Comparison of ENCODE assay signal across 12 mouse cellular contexts in genomic region chr9:59518976-59519375, GRCm38 (mm10). TPM values are rescaled to one million over a fixed set of nuclear protein-coding genes. Genes with fewer than 3 reads are reported as not detected.
A peak's percentile ranks its signal among the peaks of the same experiment; 100 is the strongest.
DNase-seq lines count a peak whose midpoint lies in the region; ATAC-seq and TF ChIP-seq lines count a peak whose summit lies in the region.
"Had no signal": no experiment of that assay in that cellular context is flagged by ENCODE, and none has a peak within 500 bp of the region (broad histone marks: within the 10 kb centered on the region; RNA-seq: fewer than 3 reads in every experiment).

No protein-coding gene starts in this region.

- no peak overlapping the region for H3K27ac ChIP-seq in cerebellum, adult 2 months (ENCODE audit: insufficient read depth, low read length)
- no peak overlapping the region for H3K27ac ChIP-seq in hindbrain, postnatal 0 days
- no peak overlapping the region for H3K27ac ChIP-seq in hindbrain, embryonic 10.5 days
- H3K27ac ChIP-seq: hindbrain, embryonic 13.5 days; neural tube, embryonic 12.5 days had no signal

- no peak for TF ChIP-seq POLR2A in cerebellum, adult 2 months (IDR thresholded peaks at IDR 0.05; ENCODE audit: borderline replicate concordance, insufficient read depth, low read length)

- H3K36me3 ChIP-seq in hindbrain, postnatal 0 days (ENCODE audit: insufficient read depth, low read length), result no peaks in the 10 kb centered on the region
- H3K36me3 ChIP-seq in hindbrain, embryonic 10.5 days, result no peaks in the 10 kb centered on the region
- H3K36me3 ChIP-seq: hindbrain, embryonic 13.5 days; neural tube, embryonic 12.5 days had no signal

- WGBS in cerebellum, adult 2 months, result 34% methylated on average over 5 of the region's 5 CpGs
- WGBS in hindbrain, postnatal 0 days, result 62% methylated on average over 5 of the region's 5 CpGs
- WGBS in hindbrain, embryonic 10.5 days, result 90% methylated on average over 5 of the region's 5 CpGs

- no peak for TF ChIP-seq CTCF in cerebellum, adult 2 months (IDR thresholded peaks at IDR 0.05; ENCODE audit: borderline replicate concordance, insufficient read depth, low read depth, low read length)
- no peak for TF ChIP-seq CTCF in hindbrain, postnatal 0 days (IDR thresholded peaks at IDR 0.05; ENCODE audit: low read depth)

- no peak overlapping the region for H3K4me3 ChIP-seq in cerebellum, adult 2 months (replicated peaks; ENCODE audit: insufficient read depth, low read depth, low read length)
- H3K4me3 ChIP-seq in hindbrain, postnatal 0 days (ENCODE audit: low read length), result no peak overlapping the region
- H3K4me3 ChIP-seq in hindbrain, embryonic 10.5 days, result no peak overlapping the region
- H3K4me3 ChIP-seq: erythroblast, embryonic 14.5 days; hindbrain, embryonic 13.5 days; neural tube, embryonic 12.5 days had no signal

- no peaks in the 10 kb centered on the region for H3K27me3 ChIP-seq in cerebellum, adult 2 months (ENCODE audit: control insufficient read depth, insufficient read depth, low read length)
- H3K27me3 ChIP-seq in hindbrain, postnatal 0 days (ENCODE audit: insufficient read depth, low read length), result no peaks in the 10 kb centered on the region
- H3K27me3 ChIP-seq in hindbrain, embryonic 10.5 days (ENCODE audit: insufficient read depth, poor library complexity, severe bottlenecking), result no peaks in the 10 kb centered on the region
- H3K27me3 ChIP-seq: hindbrain, embryonic 13.5 days; neural tube, embryonic 12.5 days had no signal

- no peak overlapping the region for H3K9ac ChIP-seq in hindbrain, postnatal 0 days (replicated peaks; ENCODE audit: low read length)
- H3K9ac ChIP-seq: hindbrain, embryonic 13.5 days; neural tube, embryonic 12.5 days had no signal

- no peaks in the 10 kb centered on the region for H3K9me3 ChIP-seq in hindbrain, postnatal 0 days (ENCODE audit: low read length)
- no peaks in the 10 kb centered on the region for H3K9me3 ChIP-seq in hindbrain, embryonic 10.5 days
- H3K9me3 ChIP-seq: hindbrain, embryonic 13.5 days; neural tube, embryonic 12.5 days had no signal

- ATAC-seq in hindbrain, postnatal 0 days, result no peak

- peak; percentile 44 to 53 for DNase-seq in cerebellum, adult 2 months
- no peak for DNase-seq in cerebellum, adult 11 months
- DNase-seq in hindbrain, postnatal 0 days (ENCODE audit: low spot score), result peak; percentile 31
- no peak for DNase-seq in hindbrain, embryonic 10.5 days (ENCODE audit: low spot score)
- peak; percentile 64 for DNase-seq in testis, postnatal 10 days (ENCODE audit: low spot score)
- DNase-seq in testis, postnatal 14 days (ENCODE audit: low spot score), result no peak
- peak; percentile 70 for DNase-seq in right cerebral cortex, postnatal 4 days
- DNase-seq in spleen, adult 18-20 months, result no peak

- no peaks in the 10 kb centered on the region for H3K4me1 ChIP-seq in cerebellum, adult 2 months (ENCODE audit: control insufficient read depth, insufficient read depth, low read length)
- H3K4me1 ChIP-seq in hindbrain, postnatal 0 days (ENCODE audit: insufficient read depth, low read length), result no peaks in the 10 kb centered on the region
- H3K4me1 ChIP-seq in hindbrain, embryonic 10.5 days (replicated peaks), result no peaks in the 10 kb centered on the region
- H3K4me1 ChIP-seq: hindbrain, embryonic 13.5 days; neural tube, embryonic 12.5 days had no signal

- H3K4me2 ChIP-seq in hindbrain, postnatal 0 days (ENCODE audit: low read depth, low read length), result no peak overlapping the region
- H3K4me2 ChIP-seq: hindbrain, embryonic 13.5 days; neural tube, embryonic 12.5 days had no signal

RNA-seq across cellular contexts. Expression of gene Hexa, which starts 20.4 kb away (rescaled TPM):
- polyA plus RNA-seq in cerebellum, adult 2 months (2012; rRNA removed), result 39.7 and 42.9 TPM in 2 replicates
- total RNA-seq in hindbrain, postnatal 0 days (2014; rRNA removed), result 52.9 and 54.8 TPM in 2 replicates
- 52.7 and 53.1 TPM in 2 replicates for polyA plus RNA-seq in hindbrain, postnatal 0 days (2015; fragmentation: Nextera tagmentation; extraction: Ambion mirVana)
- polyA plus RNA-seq in hindbrain, embryonic 10.5 days (2016; fragmentation: Nextera tagmentation; extraction: Ambion mirVana), result 46.1 and 49.4 TPM in 2 replicates

RNA-seq across cellular contexts. Expression of gene Tmem202, which starts 20.7 kb away (rescaled TPM):
- 1.7 and 2.3 TPM in 2 replicates for polyA plus RNA-seq in cerebellum, adult 2 months (2012; rRNA removed)
- total RNA-seq in hindbrain, postnatal 0 days (2014; rRNA removed), result 1.5 and 3.7 TPM in 2 replicates
- 1.1 and 1.6 TPM in 2 replicates for polyA plus RNA-seq in hindbrain, postnatal 0 days (2015; fragmentation: Nextera tagmentation; extraction: Ambion mirVana)
- not detected in 2 replicates for polyA plus RNA-seq in hindbrain, embryonic 10.5 days (2016; fragmentation: Nextera tagmentation; extraction: Ambion mirVana)
- polyA plus RNA-seq: erythroblast, embryonic 14.5 days; lung, embryonic 16.5 days; neural tube, embryonic 12.5 days had no signal

RNA-seq across cellular contexts. Expression of gene Arih1, which starts 32.6 kb away (rescaled TPM):
- 53.4 and 57.2 TPM in 2 replicates for polyA plus RNA-seq in cerebellum, adult 2 months (2012; rRNA removed)
- 34.4 and 40.3 TPM in 2 replicates for total RNA-seq in hindbrain, postnatal 0 days (2014; rRNA removed)
- polyA plus RNA-seq in hindbrain, postnatal 0 days (2015; fragmentation: Nextera tagmentation; extraction: Ambion mirVana), result 7.4 and 9.3 TPM in 2 replicates
- polyA plus RNA-seq in hindbrain, embryonic 10.5 days (2016; fragmentation: Nextera tagmentation; extraction: Ambion mirVana), result 15.1 and 16.8 TPM in 2 replicates

RNA-seq across cellular contexts. Expression of gene Celf6, which starts 58.7 kb away (rescaled TPM):
- polyA plus RNA-seq in cerebellum, adult 2 months (2012; rRNA removed), result 6.5 and 7.4 TPM in 2 replicates
- total RNA-seq in hindbrain, postnatal 0 days (2014; rRNA removed), result 82.3 and 91.7 TPM in 2 replicates
- polyA plus RNA-seq in hindbrain, postnatal 0 days (2015; fragmentation: Nextera tagmentation; extraction: Ambion mirVana), result 40.1 and 40.9 TPM in 2 replicates
- 3.6 and 9.4 TPM in 2 replicates for polyA plus RNA-seq in hindbrain, embryonic 10.5 days (2016; fragmentation: Nextera tagmentation; extraction: Ambion mirVana)
- polyA plus RNA-seq: erythroblast, embryonic 14.5 days had no signal

Comparison
In these comparisons a context has a peak if more than half of its experiments do, and no peak if none do; other contexts are left out.
1. DNase-seq: peak in cerebellum, adult 2 months (2 of 2), hindbrain, postnatal 0 days (single experiment), testis, postnatal 10 days (single experiment) and right cerebral cortex, postnatal 4 days (single experiment); none in cerebellum, adult 11 months (single experiment), hindbrain, embryonic 10.5 days (single experiment), testis, postnatal 14 days (single experiment) and spleen, adult 18-20 months (0 of 2).